Mouse (Mus musculus): ENCODE results near the gene Atg7. TPM values are rescaled to one million over a fixed set of nuclear protein-coding genes. Genes with fewer than 3 reads are reported as not detected.

The Atg7 gene
- polyA plus RNA-seq, 1 experiment = 18.7 TPM

GRCm38 (mm10) chr6:114687035-114687434 is 44.1 kb downstream of the Atg7 start:
- Histone ChIP-seq H3K79me2 (ENCODE audit: control insufficient read depth, insufficient read depth) (no peaks in the 10 kb centered on the region), H3K4me2 (ENCODE audit: low read depth) (no peak overlapping the region), H3K4me3 (no peak overlapping the region), H3K27me3 (ENCODE audit: control insufficient read depth, insufficient read depth, insufficient read length) (no peaks in the 10 kb centered on the region), H3ac (ENCODE audit: control insufficient read depth, insufficient read length) (no peak overlapping the region), H3K36me3 (ENCODE audit: control insufficient read depth, insufficient read depth) (peaks cover 6% of the 10 kb centered on the region)
- TF ChIP-seq SRF (IDR thresholded peaks at IDR 0.05; ENCODE audit: control insufficient read depth, insufficient read length, low read depth) (no peak), USF1 (IDR thresholded peaks at IDR 0.05; ENCODE audit: low read depth) (no peak), E2F4 (IDR thresholded peaks at IDR 0.05; ENCODE audit: insufficient read depth) (no peak), POLR2A (IDR thresholded peaks at IDR 0.05; ENCODE audit: insufficient read length, low read depth) (no peak), MYOD1 (IDR thresholded peaks at IDR 0.05; ENCODE audit: control insufficient read depth in 1 of 3, insufficient read length in 2 of 3, low read depth in 2 of 3) (no peak), TCF3 (IDR thresholded peaks at IDR 0.05; ENCODE audit: insufficient read length, low read depth) (no peak)

- no peak overlapping the region for H3ac ChIP-seq (ENCODE audit: control insufficient read depth, insufficient read length)
- TF ChIP-seq MAX (IDR thresholded peaks at IDR 0.05; ENCODE audit: low read depth) (no peak), CEBPB (IDR thresholded peaks at IDR 0.05; ENCODE audit: insufficient read depth, poor library complexity, severe bottlenecking) (no peak), REST (IDR thresholded peaks at IDR 0.05; ENCODE audit: insufficient read depth, insufficient read length) (no peak), MYOD1 (IDR thresholded peaks at IDR 0.05; ENCODE audit: control insufficient read depth in 1 of 3, insufficient read length in 2 of 3, low read depth in 2 of 3) (no peak), POLR2AphosphoS2 (IDR thresholded peaks at IDR 0.05; ENCODE audit: insufficient read length, low read depth) (no peak), E2F4 (IDR thresholded peaks at IDR 0.05; ENCODE audit: insufficient read depth) (no peak), TCF3 (IDR thresholded peaks at IDR 0.05; ENCODE audit: insufficient read length, low read depth) (no peak), TCF12 (IDR thresholded peaks at IDR 0.05; ENCODE audit: insufficient read depth, poor library complexity, severe bottlenecking) (no peak), SRF (IDR thresholded peaks at IDR 0.05; ENCODE audit: control insufficient read depth, insufficient read length, low read depth) (no peak), MYOG (IDR thresholded peaks at IDR 0.05; ENCODE audit: control insufficient read depth in 1 of 3, insufficient read depth in 1 of 3, insufficient read length in 2 of 3, low read depth in 2 of 3) (no peak), POLR2A (IDR thresholded peaks at IDR 0.05; ENCODE audit: insufficient read length, low read depth) (no peak)
Observed at GRCm38 (mm10) chr6:114690661-114691060, 47.8 kb downstream of the Atg7 start.

GRCm38 (mm10) chr6:114691530-114691929 is 48.6 kb downstream of the Atg7 start:
- Histone ChIP-seq H3K4me3 (no peak overlapping the region), H3K4me2 (ENCODE audit: low read depth) (no peak overlapping the region), H3K27me3 (ENCODE audit: control insufficient read depth, insufficient read depth, insufficient read length) (no peaks in the 10 kb centered on the region), H3K36me3 (ENCODE audit: control insufficient read depth, insufficient read depth) (no peaks in the 10 kb centered on the region), H3K79me2 (ENCODE audit: control insufficient read depth, insufficient read depth) (no peaks in the 10 kb centered on the region), H3ac (ENCODE audit: control insufficient read depth, insufficient read length) (no peak overlapping the region)
- TF ChIP-seq E2F4 (IDR thresholded peaks at IDR 0.05; ENCODE audit: insufficient read depth) (no peak), POLR2AphosphoS2 (IDR thresholded peaks at IDR 0.05; ENCODE audit: insufficient read length, low read depth) (no peak), CEBPB (IDR thresholded peaks at IDR 0.05; ENCODE audit: insufficient read depth, poor library complexity, severe bottlenecking) (no peak), TCF3 (IDR thresholded peaks at IDR 0.05; ENCODE audit: insufficient read length, low read depth) (no peak), USF1 (IDR thresholded peaks at IDR 0.05; ENCODE audit: low read depth) (no peak), MAX (IDR thresholded peaks at IDR 0.05; ENCODE audit: low read depth) (no peak), MYOG (IDR thresholded peaks at IDR 0.05; ENCODE audit: control insufficient read depth in 1 of 3, insufficient read depth in 1 of 3, insufficient read length in 2 of 3, low read depth in 2 of 3) (no peak), POLR2A (IDR thresholded peaks at IDR 0.05; ENCODE audit: insufficient read length, low read depth) (no peak), MYOD1 (IDR thresholded peaks at IDR 0.05; ENCODE audit: control insufficient read depth in 1 of 3, insufficient read length in 2 of 3, low read depth in 2 of 3) (no peak), SRF (IDR thresholded peaks at IDR 0.05; ENCODE audit: control insufficient read depth, insufficient read length, low read depth) (no peak), REST (IDR thresholded peaks at IDR 0.05; ENCODE audit: insufficient read depth, insufficient read length) (no peak), TCF12 (IDR thresholded peaks at IDR 0.05; ENCODE audit: insufficient read depth, poor library complexity, severe bottlenecking) (no peak)

More at GRCm38 (mm10) chr6:114690661-114691060, 47.8 kb downstream of the Atg7 start:
- H3K79me2 ChIP-seq (ENCODE audit: control insufficient read depth, insufficient read depth) = no peaks in the 10 kb centered on the region
- H3K4me2 ChIP-seq (ENCODE audit: low read depth) = no peak overlapping the region
- H3K27me3 ChIP-seq (ENCODE audit: control insufficient read depth, insufficient read depth, insufficient read length) = no peaks in the 10 kb centered on the region
- H3K36me3 ChIP-seq (ENCODE audit: control insufficient read depth, insufficient read depth) = peaks cover 4% of the 10 kb centered on the region
- H3K4me3 ChIP-seq = no peak overlapping the region

- Histone ChIP-seq H3K36me3 (ENCODE audit: control insufficient read depth, insufficient read depth) (no peaks in the 10 kb centered on the region), H3K4me3 (no peak overlapping the region), H3ac (ENCODE audit: control insufficient read depth, insufficient read length) (no peak overlapping the region), H3K4me2 (ENCODE audit: low read depth) (no peak overlapping the region), H3K27me3 (ENCODE audit: control insufficient read depth, insufficient read depth, insufficient read length) (no peaks in the 10 kb centered on the region), H3K79me2 (ENCODE audit: control insufficient read depth, insufficient read depth) (no peaks in the 10 kb centered on the region)
- TF ChIP-seq REST (IDR thresholded peaks at IDR 0.05; ENCODE audit: insufficient read depth, insufficient read length) (no peak), TCF3 (IDR thresholded peaks at IDR 0.05; ENCODE audit: insufficient read length, low read depth) (no peak), MYOD1 (IDR thresholded peaks at IDR 0.05; ENCODE audit: control insufficient read depth in 1 of 3, insufficient read length in 2 of 3, low read depth in 2 of 3) (no peak), E2F4 (IDR thresholded peaks at IDR 0.05; ENCODE audit: insufficient read depth) (no peak), MYOG (IDR thresholded peaks at IDR 0.05; ENCODE audit: control insufficient read depth in 1 of 3, insufficient read depth in 1 of 3, insufficient read length in 2 of 3, low read depth in 2 of 3) (no peak), CEBPB (IDR thresholded peaks at IDR 0.05; ENCODE audit: insufficient read depth, poor library complexity, severe bottlenecking) (no peak), TCF12 (IDR thresholded peaks at IDR 0.05; ENCODE audit: insufficient read depth, poor library complexity, severe bottlenecking) (no peak), SRF (IDR thresholded peaks at IDR 0.05; ENCODE audit: control insufficient read depth, insufficient read length, low read depth) (no peak), POLR2A (IDR thresholded peaks at IDR 0.05; ENCODE audit: insufficient read length, low read depth) (no peak), POLR2AphosphoS2 (IDR thresholded peaks at IDR 0.05; ENCODE audit: insufficient read length, low read depth) (no peak), MAX (IDR thresholded peaks at IDR 0.05; ENCODE audit: low read depth) (no peak)
Observed at GRCm38 (mm10) chr6:114692691-114693090, 49.8 kb downstream of the Atg7 start.

Measured in myocyte (in vitro differentiated cells).